Mouse (Mus musculus): ENCODE data around the gene Pfn5. TPM values are rescaled to one million over a fixed set of nuclear protein-coding genes. Genes with fewer than 3 reads are reported as not detected.
"Not testable (repeated sequence)": the region's sequence is repeated elsewhere in the genome, so short reads cannot be mapped to it uniquely, and the experiment has no call there.

Gene Pfn5
- not detected in 2 replicates for polyA plus RNA-seq (2016; fragmentation: Nextera tagmentation; extraction: Ambion mirVana)

- ATAC-seq (ENCODE audit: insufficient number of reproducible peaks, insufficient read depth, low FRiP score, low TSS enrichment, low read depth), result no peak
- H3K27ac ChIP-seq, result no peak within 1 kb of the TSS
- WGBS, result 82% methylated on average over 2 of the region's 2 CpGs
These were observed at the start of gene Pfn5, which contains the start of gene Asb12 for GRCm38 (mm10) chrX:95557887-95558286. TSS of gene Pfn5 (plus strand) at chrX:95558104. TSS of gene Asb12 (minus strand) at chrX:95557987.

DNA sequence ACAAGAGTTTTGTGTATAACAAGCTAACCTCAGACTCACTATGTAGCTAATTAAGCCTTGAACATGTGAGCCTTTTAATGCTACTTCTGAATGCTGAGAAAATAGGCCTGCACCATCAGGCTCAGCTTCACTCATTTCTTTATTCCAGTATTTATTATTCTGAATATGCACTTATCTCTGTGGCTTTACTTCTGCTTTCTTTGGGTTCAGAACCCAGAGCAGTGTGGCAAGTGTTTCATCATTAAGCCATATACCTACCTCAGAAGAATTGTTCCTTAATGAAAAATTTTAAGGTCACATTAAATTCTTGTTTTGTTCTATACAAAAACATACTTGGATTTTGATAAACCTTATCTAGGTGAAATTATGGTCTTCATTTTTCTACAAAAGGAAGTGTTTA, 34.0 kb upstream of the Pfn5 start:
- Histone ChIP-seq H3K9me3 (no peaks in the 10 kb centered on the region), H3K4me3 (replicated peaks) (no peak overlapping the region), H3K36me3 (no peaks in the 10 kb centered on the region), H3K27ac (no peak overlapping the region), H3K9ac (replicated peaks) (no peak overlapping the region), H3K4me1 (replicated peaks) (no peaks in the 10 kb centered on the region), H3K4me2 (no peak overlapping the region), H3K27me3 (peaks cover 4% of the 10 kb centered on the region; the same call in 1 of the 2 replicates)
- ATAC-seq (ENCODE audit: insufficient number of reproducible peaks, insufficient read depth, low FRiP score, low TSS enrichment, low read depth), result no peak

More at GRCm38 (mm10) chrX:95557887-95558286, at the start of gene Pfn5, which contains the start of gene Asb12:
- Histone ChIP-seq H3K4me1 (replicated peaks) (no peaks in the 10 kb centered on the region), H3K9ac (replicated peaks) (no peak within 1 kb of the TSS), H3K4me2 (no peak within 1 kb of the TSS), H3K36me3 (no peaks in the 10 kb centered on the region), H3K27me3 (no peaks in the 10 kb centered on the region), H3K9me3 (no peaks in the 10 kb centered on the region), H3K4me3 (replicated peaks) (no peak within 1 kb of the TSS)

DNA sequence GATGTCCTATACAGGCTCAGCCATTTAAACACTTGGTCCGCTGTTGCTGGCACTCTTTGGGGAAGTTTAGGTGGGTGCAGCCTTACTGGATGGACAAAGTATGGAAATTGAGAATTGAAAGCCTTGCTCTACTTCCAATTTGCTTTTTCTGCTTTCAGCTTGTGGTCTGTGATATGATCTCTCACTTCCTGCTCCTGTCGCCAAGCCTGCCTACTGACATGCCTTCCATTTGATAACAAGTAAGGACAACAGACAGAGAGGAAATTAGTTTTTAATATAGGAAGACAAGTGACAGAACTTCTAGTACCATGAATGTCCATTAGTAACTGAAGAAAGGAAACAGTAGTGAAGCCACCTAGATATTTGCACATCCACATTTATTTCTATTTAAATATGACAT, 32.7 kb upstream of the Pfn5 start:
- Histone ChIP-seq H3K4me3 (replicated peaks) (no peak overlapping the region), H3K27ac (no peak overlapping the region), H3K27me3 (peaks cover 4% of the 10 kb centered on the region; the same call in 1 of the 2 replicates), H3K9me3 (no peaks in the 10 kb centered on the region), H3K9ac (replicated peaks) (no peak overlapping the region), H3K4me2 (no peak overlapping the region), H3K36me3 (no peaks in the 10 kb centered on the region), H3K4me1 (replicated peaks) (no peaks in the 10 kb centered on the region)
- no peak for ATAC-seq (ENCODE audit: insufficient number of reproducible peaks, insufficient read depth, low FRiP score, low TSS enrichment, low read depth)
- 76% methylated on average over 2 of the region's 2 CpGs for WGBS

DNA sequence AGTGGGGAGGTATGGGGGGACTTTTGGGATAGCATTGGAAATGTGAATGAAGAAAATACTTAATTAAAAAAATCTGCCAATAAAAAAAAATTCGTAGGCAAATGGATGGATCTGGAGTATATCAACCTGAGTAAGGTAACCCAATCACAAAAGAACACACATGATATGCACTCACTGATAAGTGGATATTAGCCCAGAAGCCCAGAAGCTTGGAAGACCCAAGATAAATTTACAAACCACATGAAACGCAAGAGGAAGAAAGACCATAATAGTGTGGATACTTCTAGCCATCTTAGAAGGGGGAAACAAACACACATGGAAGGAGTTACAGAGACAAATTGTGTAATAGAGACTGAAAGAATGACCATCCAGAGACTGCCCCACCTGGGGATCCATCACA, 22.4 kb upstream of the Pfn5 start:
- not testable (repeated sequence) for H3K4me2 ChIP-seq; H3K9me3 ChIP-seq; H3K4me3 ChIP-seq (replicated peaks); H3K9ac ChIP-seq (replicated peaks); H3K27me3 ChIP-seq; H3K36me3 ChIP-seq; ATAC-seq (ENCODE audit: insufficient number of reproducible peaks, insufficient read depth, low FRiP score, low TSS enrichment, low read depth); H3K4me1 ChIP-seq (replicated peaks); H3K27ac ChIP-seq
- 94% methylated on average over 2 of the region's 2 CpGs for WGBS

- Histone ChIP-seq H3K4me3 (replicated peaks) (no peak overlapping the region), H3K4me2 (no peak overlapping the region), H3K36me3 (no peaks in the 10 kb centered on the region), H3K27ac (no peak overlapping the region), H3K4me1 (replicated peaks) (no peaks in the 10 kb centered on the region), H3K9me3 (no peaks in the 10 kb centered on the region), H3K27me3 (no peaks in the 10 kb centered on the region), H3K9ac (replicated peaks) (no peak overlapping the region)
- ATAC-seq (ENCODE audit: insufficient number of reproducible peaks, insufficient read depth, low FRiP score, low TSS enrichment, low read depth), result no peak
- WGBS, result 81% methylated on average over 4 of the region's 4 CpGs
These were observed 3.6 kb upstream of the Pfn5 start for GRCm38 (mm10) chrX:95554321-95554720.

- Histone ChIP-seq H3K36me3 (no peaks in the 10 kb centered on the region), H3K27me3 (no peaks in the 10 kb centered on the region), H3K4me3 (replicated peaks) (no peak overlapping the region), H3K9ac (replicated peaks) (no peak overlapping the region), H3K4me1 (replicated peaks) (no peaks in the 10 kb centered on the region), H3K9me3 (no peaks in the 10 kb centered on the region), H3K27ac (no peak overlapping the region), H3K4me2 (no peak overlapping the region)
- WGBS, result 75% methylated on average over 5 of the region's 5 CpGs
- no peak for ATAC-seq (ENCODE audit: insufficient number of reproducible peaks, insufficient read depth, low FRiP score, low TSS enrichment, low read depth)
These were observed 42.7 kb downstream of the Pfn5 start for GRCm38 (mm10) chrX:95600609-95601008.

Other genes with a start within 250 kb of the Pfn5 start
- gene Amer1, start 113.2 kb upstream of the Pfn5 start, polyA plus RNA-seq (2016; fragmentation: Nextera tagmentation; extraction: Ambion mirVana), result 13.1 and 13.5 TPM in 2 replicates
- 0.44 TPM in 1 of 2 replicates, not detected in the other for gene Asb12, start 117 bp upstream of the Pfn5 start, polyA plus RNA-seq (2016; fragmentation: Nextera tagmentation; extraction: Ambion mirVana)
- 35.0 and 37.1 TPM in 2 replicates for gene Zc4h2, start 100.4 kb downstream of the Pfn5 start, polyA plus RNA-seq (2016; fragmentation: Nextera tagmentation; extraction: Ambion mirVana)
- 4.9 and 5.1 TPM in 2 replicates for gene Zc3h12b, start 153.6 kb downstream of the Pfn5 start, polyA plus RNA-seq (2016; fragmentation: Nextera tagmentation; extraction: Ambion mirVana)

Measured in limb, embryonic 12.5 days (tissue).